Mouse (Mus musculus): ENCODE results near the gene Chkb. TPM values are rescaled to one million over a fixed set of nuclear protein-coding genes. Genes with fewer than 3 reads are reported as not detected.

The Chkb gene
- polyA plus RNA-seq, 1 experiment from 2014 or later = 50.1 TPM

GRCm38 (mm10) chr15:89404831-89405623 lies 24.7 kb downstream of the Chkb start:
- Histone ChIP-seq H3K4me3 (ENCODE audit: low read depth, low read length) (no peak overlapping the region), H3K9ac (ENCODE audit: low read length) (no peak overlapping the region), H3K9me3 (ENCODE audit: control insufficient read depth, low read length) (no peaks in the 10 kb centered on the region), H3K27ac (replicated peaks; ENCODE audit: low read depth, low read length) (no peak overlapping the region), H3K4me2 (ENCODE audit: low read depth, severe bottlenecking) (no peak overlapping the region), H3K27me3 (ENCODE audit: control insufficient read depth, insufficient read depth, low read length) (no peaks in the 10 kb centered on the region), H3K36me3 (ENCODE audit: control insufficient read depth, insufficient read depth, low read length) (no peaks in the 10 kb centered on the region), H3K4me1 (ENCODE audit: control insufficient read depth, insufficient read depth, low read length) (no peaks in the 10 kb centered on the region)
- 84% methylated on average over 10 of the region's 10 CpGs for WGBS
- ATAC-seq (ENCODE audit: insufficient number of reproducible peaks, low FRiP score, low TSS enrichment, low read depth) (no peak), DNase-seq (ENCODE audit: low spot score) (no peak)

GRCm38 (mm10) chr15:89402471-89402870 lies 27.2 kb downstream of the Chkb start:
- H3K27ac ChIP-seq (replicated peaks; ENCODE audit: low read depth, low read length) = no peak overlapping the region
- no peaks in the 10 kb centered on the region for H3K36me3 ChIP-seq (ENCODE audit: control insufficient read depth, insufficient read depth, low read length)
- H3K27me3 ChIP-seq (ENCODE audit: control insufficient read depth, insufficient read depth, low read length) = no peaks in the 10 kb centered on the region
- 80% methylated on average over 1 of the region's 1 CpGs for WGBS
- H3K4me3 ChIP-seq (ENCODE audit: low read depth, low read length) = no peak overlapping the region
- no peaks in the 10 kb centered on the region for H3K9me3 ChIP-seq (ENCODE audit: control insufficient read depth, low read length)
- DNase-seq (ENCODE audit: low spot score) (no peak), ATAC-seq (ENCODE audit: insufficient number of reproducible peaks, low FRiP score, low TSS enrichment, low read depth) (no peak)
- no peak overlapping the region for H3K4me2 ChIP-seq (ENCODE audit: low read depth, severe bottlenecking)
- H3K4me1 ChIP-seq (ENCODE audit: control insufficient read depth, insufficient read depth, low read length) = no peaks in the 10 kb centered on the region
- no peak overlapping the region for H3K9ac ChIP-seq (ENCODE audit: low read length)

- Histone ChIP-seq H3K4me3 (ENCODE audit: low read depth, low read length) (no peak overlapping the region), H3K27ac (replicated peaks; ENCODE audit: low read depth, low read length) (no peak overlapping the region), H3K36me3 (ENCODE audit: control insufficient read depth, insufficient read depth, low read length) (no peaks in the 10 kb centered on the region), H3K4me2 (ENCODE audit: low read depth, severe bottlenecking) (no peak overlapping the region), H3K4me1 (ENCODE audit: control insufficient read depth, insufficient read depth, low read length) (no peaks in the 10 kb centered on the region), H3K9me3 (ENCODE audit: control insufficient read depth, low read length) (no peaks in the 10 kb centered on the region), H3K9ac (ENCODE audit: low read length) (no peak overlapping the region), H3K27me3 (ENCODE audit: control insufficient read depth, insufficient read depth, low read length) (no peaks in the 10 kb centered on the region)
- ATAC-seq (ENCODE audit: insufficient number of reproducible peaks, low FRiP score, low TSS enrichment, low read depth) = no peak
- no peak for DNase-seq (ENCODE audit: low spot score)
- WGBS = 82% methylated on average over 1 of the region's 1 CpGs
Measured at GRCm38 (mm10) chr15:89399716-89400115, 30.0 kb downstream of the Chkb start.

- Histone ChIP-seq H3K9me3 (ENCODE audit: control insufficient read depth, low read length) (no peaks in the 10 kb centered on the region), H3K9ac (ENCODE audit: low read length) (no peak overlapping the region), H3K4me1 (ENCODE audit: control insufficient read depth, insufficient read depth, low read length) (no peaks in the 10 kb centered on the region), H3K27me3 (ENCODE audit: control insufficient read depth, insufficient read depth, low read length) (no peaks in the 10 kb centered on the region), H3K4me2 (ENCODE audit: low read depth, severe bottlenecking) (no peak overlapping the region), H3K4me3 (ENCODE audit: low read depth, low read length) (no peak overlapping the region), H3K36me3 (ENCODE audit: control insufficient read depth, insufficient read depth, low read length) (no peaks in the 10 kb centered on the region), H3K27ac (replicated peaks; ENCODE audit: low read depth, low read length) (no peak overlapping the region)
- no peak for ATAC-seq (ENCODE audit: insufficient number of reproducible peaks, low FRiP score, low TSS enrichment, low read depth)
- WGBS = 85% methylated on average over 2 of the region's 2 CpGs
- DNase-seq (ENCODE audit: low spot score) = no peak
Measured at GRCm38 (mm10) chr15:89398146-89398545, 31.6 kb downstream of the Chkb start.

- no peak for ATAC-seq (ENCODE audit: insufficient number of reproducible peaks, low FRiP score, low TSS enrichment, low read depth)
- no peak overlapping the region for H3K4me2 ChIP-seq (ENCODE audit: low read depth, severe bottlenecking)
- 87% methylated on average over 4 of the region's 4 CpGs for WGBS
- H3K4me3 ChIP-seq (ENCODE audit: low read depth, low read length) = no peak overlapping the region
- H3K4me1 ChIP-seq (ENCODE audit: control insufficient read depth, insufficient read depth, low read length) = no peaks in the 10 kb centered on the region
- H3K27me3 ChIP-seq (ENCODE audit: control insufficient read depth, insufficient read depth, low read length) = no peaks in the 10 kb centered on the region
- H3K9me3 ChIP-seq (ENCODE audit: control insufficient read depth, low read length) = no peaks in the 10 kb centered on the region
- DNase-seq (ENCODE audit: low spot score) = no peak
- H3K36me3 ChIP-seq (ENCODE audit: control insufficient read depth, insufficient read depth, low read length) = no peaks in the 10 kb centered on the region
- H3K27ac ChIP-seq (replicated peaks; ENCODE audit: low read depth, low read length) = no peak overlapping the region
- no peak overlapping the region for H3K9ac ChIP-seq (ENCODE audit: low read length)
Measured at GRCm38 (mm10) chr15:89396883-89397282, 32.8 kb downstream of the Chkb start.

GRCm38 (mm10) chr15:89390081-89390480 lies 39.6 kb downstream of the Chkb start:
- Histone ChIP-seq H3K36me3 (ENCODE audit: control insufficient read depth, insufficient read depth, low read length) (no peaks in the 10 kb centered on the region), H3K4me1 (ENCODE audit: control insufficient read depth, insufficient read depth, low read length) (no peaks in the 10 kb centered on the region), H3K4me3 (ENCODE audit: low read depth, low read length) (no peak overlapping the region), H3K9ac (ENCODE audit: low read length) (no peak overlapping the region), H3K27ac (replicated peaks; ENCODE audit: low read depth, low read length) (no peak overlapping the region), H3K27me3 (ENCODE audit: control insufficient read depth, insufficient read depth, low read length) (no peaks in the 10 kb centered on the region), H3K4me2 (ENCODE audit: low read depth, severe bottlenecking) (no peak overlapping the region), H3K9me3 (ENCODE audit: control insufficient read depth, low read length) (no peaks in the 10 kb centered on the region)
- DNase-seq (ENCODE audit: low spot score) (no peak), ATAC-seq (ENCODE audit: insufficient number of reproducible peaks, low FRiP score, low TSS enrichment, low read depth) (no peak)
- WGBS = 90% methylated on average over 10 of the region's 10 CpGs

- 47% methylated on average over 12 of the region's 12 CpGs for WGBS
- Histone ChIP-seq H3K4me3 (ENCODE audit: low read depth, low read length) (no peak overlapping the region), H3K36me3 (ENCODE audit: control insufficient read depth, insufficient read depth, low read length) (no peaks in the 10 kb centered on the region), H3K4me2 (ENCODE audit: low read depth, severe bottlenecking) (no peak overlapping the region), H3K9ac (ENCODE audit: low read length) (no peak overlapping the region), H3K9me3 (ENCODE audit: control insufficient read depth, low read length) (no peaks in the 10 kb centered on the region), H3K27ac (replicated peaks; ENCODE audit: low read depth, low read length) (no peak overlapping the region), H3K27me3 (ENCODE audit: control insufficient read depth, insufficient read depth, low read length) (no peaks in the 10 kb centered on the region), H3K4me1 (ENCODE audit: control insufficient read depth, insufficient read depth, low read length) (no peaks in the 10 kb centered on the region)
- ATAC-seq (ENCODE audit: insufficient number of reproducible peaks, low FRiP score, low TSS enrichment, low read depth) = no peak
- DNase-seq (ENCODE audit: low spot score) = no peak
Measured at GRCm38 (mm10) chr15:89387127-89387526, 42.6 kb downstream of the Chkb start.

GRCm38 (mm10) chr15:89384617-89385016 lies 45.1 kb downstream of the Chkb start, which contains the start of gene Klhdc7b:
Gene Klhdc7b (plus strand): TSS chr15:89384917.
- WGBS = 87% methylated on average over 7 of the region's 7 CpGs
- H3K27me3 ChIP-seq (ENCODE audit: control insufficient read depth, insufficient read depth, low read length) = peaks cover 4% of the 10 kb centered on the region
- ATAC-seq (ENCODE audit: insufficient number of reproducible peaks, low FRiP score, low TSS enrichment, low read depth) = no peak

GRCm38 (mm10) chr15:89379429-89379828 lies 50.3 kb downstream of the Chkb start:
- 10% methylated on average over 10 of the region's 10 CpGs for WGBS
- peak overlapping the region; percentile 0; the same call in 1 of the 2 replicates for H3K9ac ChIP-seq (ENCODE audit: low read length)
- H3K27ac ChIP-seq (replicated peaks; ENCODE audit: low read depth, low read length) = no peak overlapping the region

More at GRCm38 (mm10) chr15:89384617-89385016, 45.1 kb downstream of the Chkb start, which contains the start of gene Klhdc7b:
- no peaks in the 10 kb centered on the region for H3K36me3 ChIP-seq (ENCODE audit: control insufficient read depth, insufficient read depth, low read length)
- no peak for DNase-seq (ENCODE audit: low spot score)
- H3K4me3 ChIP-seq (ENCODE audit: low read depth, low read length) = no peak within 1 kb of the TSS
- no peak within 1 kb of the TSS for H3K4me2 ChIP-seq (ENCODE audit: low read depth, severe bottlenecking)
- no peak within 1 kb of the TSS for H3K9ac ChIP-seq (ENCODE audit: low read length)
- no peak within 1 kb of the TSS for H3K27ac ChIP-seq (replicated peaks; ENCODE audit: low read depth, low read length)
- H3K4me1 ChIP-seq (ENCODE audit: control insufficient read depth, insufficient read depth, low read length) = no peaks in the 10 kb centered on the region
- H3K9me3 ChIP-seq (ENCODE audit: control insufficient read depth, low read length) = no peaks in the 10 kb centered on the region

More at GRCm38 (mm10) chr15:89379429-89379828, 50.3 kb downstream of the Chkb start:
- Histone ChIP-seq H3K4me1 (ENCODE audit: control insufficient read depth, insufficient read depth, low read length) (peaks cover 6% of the 10 kb centered on the region), H3K9me3 (ENCODE audit: control insufficient read depth, low read length) (no peaks in the 10 kb centered on the region), H3K36me3 (ENCODE audit: control insufficient read depth, insufficient read depth, low read length) (no peaks in the 10 kb centered on the region), H3K27me3 (ENCODE audit: control insufficient read depth, insufficient read depth, low read length) (peaks cover 41% of the 10 kb centered on the region), H3K4me3 (ENCODE audit: low read depth, low read length) (peak overlapping the region; percentile 34), H3K4me2 (ENCODE audit: low read depth, severe bottlenecking) (peak overlapping the region; percentile 63)
- ATAC-seq (ENCODE audit: insufficient number of reproducible peaks, low FRiP score, low TSS enrichment, low read depth) (no peak), DNase-seq (ENCODE audit: low spot score) (no peak)
